Mouse (Mus musculus): ENCODE measurements at regions not wholly inside any gene's neighbourhood (a gene's known extent, or its start where the extent isn't known, plus 50 kb on each side); places are given as distances from the start of the nearest gene placed in this dataset.
A peak's percentile ranks its signal among the peaks of the same experiment; 100 is the strongest.

- no peak for DNase-seq
Measured at GRCm38 (mm10) chr8:18310927-18311326, 667.1 kb downstream of the Defb40 start.

- no peak for DNase-seq
Measured at GRCm38 (mm10) chr8:18287536-18288237, 690.4 kb downstream of the Defb40 start.

DNA sequence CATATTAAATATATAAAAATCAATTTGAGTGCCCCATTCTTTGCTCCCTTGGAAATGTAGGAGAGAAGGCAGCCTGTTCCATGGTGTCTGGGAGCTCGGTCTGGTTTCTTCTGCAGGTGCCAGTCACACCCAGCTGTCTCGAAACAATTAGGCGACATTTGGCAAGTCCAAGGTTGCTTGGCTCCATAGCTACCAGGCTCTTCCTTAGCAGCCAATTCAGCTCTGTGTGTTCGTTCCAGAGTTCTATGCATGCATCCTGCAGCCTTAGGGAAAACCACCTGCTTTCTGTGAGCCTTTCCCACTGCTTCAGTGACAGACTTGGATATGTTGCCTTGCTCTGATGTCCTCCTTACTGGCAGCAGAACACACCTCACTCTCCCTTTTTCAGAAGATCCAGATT, 698.1 kb downstream of the Defb40 start:
- no peak for DNase-seq

- no peak for DNase-seq
Measured at GRCm38 (mm10) chr8:18268301-18268700, 709.8 kb downstream of the Defb40 start.

GRCm38 (mm10) chr8:18258287-18258961, 719.6 kb downstream of the Defb40 start:
- DNase-seq = no peak

DNA sequence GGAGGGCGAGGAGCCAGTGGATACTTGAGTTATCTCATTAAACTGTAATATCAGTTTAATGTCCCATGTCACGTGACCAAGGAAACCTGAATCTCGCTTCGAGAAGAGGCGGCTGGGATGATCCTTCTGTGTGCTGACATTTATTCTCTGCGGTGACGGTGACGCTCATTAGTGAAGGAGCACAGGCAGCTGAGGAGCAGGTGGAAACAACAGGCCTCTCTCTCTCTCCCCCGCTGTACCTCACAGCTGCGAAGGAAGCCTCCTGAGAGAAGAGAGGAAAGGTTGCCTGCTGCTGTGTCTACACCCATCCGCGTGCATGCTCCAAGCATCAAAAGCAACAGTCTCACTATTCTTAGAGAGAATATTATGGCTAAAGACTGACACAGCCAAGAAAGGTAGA, 731.8 kb downstream of the Defb40 start:
- no peak for DNase-seq

- no peak for DNase-seq
Measured at GRCm38 (mm10) chr8:18217599-18217998, 760.5 kb downstream of the Defb40 start.

GRCm38 (mm10) chr8:18217192-18217591, 760.9 kb downstream of the Defb40 start:
- DNase-seq = no peak

GRCm38 (mm10) chr8:18216516-18216915, 761.5 kb downstream of the Defb40 start:
- no peak for DNase-seq

DNA sequence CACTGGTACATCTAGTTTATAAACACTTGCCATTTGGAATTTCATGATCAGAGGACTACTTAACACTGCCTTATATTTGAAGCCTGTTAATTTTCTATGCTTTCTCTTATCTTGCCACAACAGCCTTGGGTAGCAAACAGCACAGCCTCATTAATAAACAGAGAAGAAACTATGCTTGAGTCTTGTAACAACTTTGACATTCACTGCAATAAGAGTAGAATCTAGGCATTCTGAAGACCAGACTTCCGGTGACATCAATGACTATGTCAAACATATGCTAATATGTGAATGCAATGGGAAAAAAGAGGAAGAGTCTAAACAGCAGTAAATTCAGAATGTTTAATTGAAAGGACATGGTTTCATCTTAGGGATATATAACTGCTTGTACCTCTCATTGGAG, 768.0 kb downstream of the Defb40 start:
- no peak for DNase-seq

- no peak for DNase-seq
Measured at GRCm38 (mm10) chr8:18208658-18209057, 769.4 kb downstream of the Defb40 start.

DNA sequence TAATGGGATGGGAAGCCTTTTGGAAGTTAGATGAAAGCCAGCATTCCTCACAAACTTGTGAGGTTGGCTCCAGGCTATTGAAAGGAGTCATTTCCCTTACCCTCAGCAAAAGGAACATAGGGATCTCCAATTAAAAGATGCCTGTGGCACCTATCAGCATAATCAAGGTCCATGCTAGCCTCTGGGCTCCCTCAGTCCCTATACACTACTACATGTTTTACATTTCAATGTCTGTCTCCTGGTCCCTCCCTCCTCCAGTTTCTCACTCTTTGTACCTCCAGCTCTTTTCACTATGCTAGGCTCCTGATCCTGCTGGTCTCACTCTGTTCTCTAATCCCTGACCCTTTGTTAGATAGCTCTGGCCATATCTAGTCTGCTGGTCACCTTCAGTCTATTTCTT, 790.6 kb downstream of the Defb40 start:
- no peak for DNase-seq

GRCm38 (mm10) chr8:18175544-18176092, 802.4 kb downstream of the Defb40 start:
- DNase-seq = peak; percentile 3

GRCm38 (mm10) chr8:18158619-18159018, 819.4 kb downstream of the Defb40 start:
- DNase-seq = no peak

DNA sequence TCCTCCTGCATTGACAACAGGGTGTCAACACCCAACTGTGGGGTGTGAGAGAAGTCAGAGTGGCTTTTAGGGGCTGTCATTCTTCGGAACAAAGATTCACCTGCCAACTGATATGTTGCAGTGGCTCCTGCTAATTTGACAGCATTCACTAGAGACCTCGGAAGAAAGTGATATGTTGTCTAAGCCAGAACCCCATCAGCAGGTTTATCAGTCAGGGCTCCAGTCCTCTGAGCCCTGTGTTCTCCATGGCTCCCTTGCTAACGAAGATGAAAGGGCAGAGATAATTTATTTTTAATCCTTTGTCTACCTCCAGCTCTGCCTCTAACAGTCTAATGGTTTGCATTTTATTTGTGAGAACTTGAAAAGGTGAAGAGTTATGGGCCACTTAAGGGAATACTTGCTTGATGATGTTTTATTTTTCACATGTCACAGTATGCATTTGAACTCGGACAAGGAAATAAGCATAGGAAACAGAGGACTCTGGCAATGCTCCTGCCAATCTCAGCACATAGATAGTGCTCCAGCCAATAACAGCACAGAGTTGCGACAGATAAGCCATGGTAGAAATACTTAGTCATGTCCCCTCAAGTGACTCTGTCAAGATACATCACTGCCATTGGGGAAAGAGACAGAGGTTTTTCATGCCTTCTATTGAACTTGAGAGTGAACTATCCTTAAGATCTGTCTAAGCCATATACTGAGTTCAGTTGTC, 862.6 kb downstream of the Defb40 start:
- DNase-seq = no peak

GRCm38 (mm10) chr8:18113262-18113661, 864.8 kb downstream of the Defb40 start:
- no peak for DNase-seq

GRCm38 (mm10) chr8:18109480-18109879, 868.6 kb downstream of the Defb40 start:
- DNase-seq = no peak

DNA sequence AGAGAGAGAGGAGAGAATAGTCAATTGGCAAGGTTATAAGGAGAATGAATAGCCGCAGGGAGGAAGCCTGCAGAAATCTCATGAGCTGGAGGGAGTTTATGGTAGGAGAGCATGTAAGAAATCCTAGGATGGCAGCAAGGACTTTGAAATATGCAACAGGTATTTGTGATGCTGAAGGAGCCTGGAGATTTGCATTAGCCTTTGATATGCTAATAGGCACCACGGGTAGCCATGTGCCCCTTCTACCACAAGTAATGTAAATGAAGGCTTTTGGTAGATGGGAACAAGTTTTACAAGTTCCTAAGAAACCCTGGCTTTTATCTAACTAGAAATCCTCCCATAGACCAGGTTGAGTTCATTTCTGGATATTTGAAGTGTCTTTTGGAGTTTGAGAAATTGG, 871.2 kb downstream of the Defb40 start:
- no peak for DNase-seq

DNA sequence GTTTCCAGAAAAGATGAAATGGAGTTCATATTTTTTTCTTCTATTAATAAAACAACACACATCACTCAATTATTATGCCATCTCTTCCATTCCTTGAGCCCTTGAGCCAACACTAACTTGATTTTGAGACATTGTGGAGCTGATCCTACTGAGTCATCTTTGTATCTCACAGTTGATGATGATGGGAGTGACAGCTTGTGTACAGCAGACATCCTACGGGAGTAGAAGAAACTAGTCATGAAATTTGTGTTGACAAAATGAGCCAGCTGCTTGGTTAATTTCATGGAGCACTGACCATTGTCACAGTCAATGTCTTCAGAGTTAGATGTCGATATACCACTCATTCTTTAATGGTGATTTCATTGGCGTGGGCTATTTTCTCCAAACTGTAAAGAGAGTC, 912.6 kb downstream of the Defb40 start:
- DNase-seq = no peak

- no peak for DNase-seq
Measured at GRCm38 (mm10) chr8:18059526-18059925, 918.5 kb downstream of the Defb40 start.

- DNase-seq = no peak
Measured at GRCm38 (mm10) chr8:18021196-18021595, 956.9 kb downstream of the Defb40 start.

GRCm38 (mm10) chr8:18007567-18007966, 970.5 kb downstream of the Defb40 start:
- no peak for DNase-seq

DNA sequence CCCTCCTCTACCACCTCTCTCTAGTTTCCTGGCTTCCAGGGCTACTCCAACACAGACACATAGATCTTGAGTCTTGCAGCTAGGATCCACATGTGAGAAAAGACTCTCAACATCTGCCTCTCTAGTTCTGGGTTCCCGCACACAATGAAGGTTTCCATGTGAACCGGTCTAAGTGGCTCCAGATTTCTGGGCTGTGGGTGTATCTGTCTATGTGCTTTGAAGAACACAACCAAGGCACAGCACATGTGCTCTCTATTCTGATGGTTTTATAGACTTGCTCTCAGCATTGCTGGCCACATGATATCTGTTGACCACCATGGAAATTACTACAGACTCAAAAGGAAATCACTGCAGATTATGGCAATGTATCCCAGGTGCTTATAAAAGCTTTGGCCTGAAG, 972.4 kb downstream of the Defb40 start:
- DNase-seq = no peak

DNA sequence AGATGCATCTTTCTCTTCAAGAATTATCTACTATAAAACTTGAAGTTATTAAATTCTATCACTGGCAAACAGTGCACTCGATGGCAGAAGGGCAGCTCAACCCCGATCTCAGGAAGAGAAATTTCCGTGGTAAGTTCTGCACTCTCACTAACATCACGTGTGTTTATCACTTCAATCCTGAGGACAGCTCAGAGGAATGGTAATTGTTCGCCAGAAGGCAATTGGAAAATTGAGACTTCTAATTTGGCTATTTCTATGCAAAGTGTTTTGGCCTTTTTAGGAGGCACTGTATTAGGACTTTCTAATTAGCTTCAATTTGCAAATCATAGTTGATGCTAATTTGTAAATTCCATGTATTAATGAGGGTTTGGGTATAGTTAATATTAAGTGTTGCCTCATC, 977.3 kb downstream of the Defb40 start:
- no peak for DNase-seq
